Mouse (Mus musculus): ENCODE data around the gene Gas2l2. TPM values are rescaled to one million over a fixed set of nuclear protein-coding genes. Genes with fewer than 3 reads are reported as not detected.

Gas2l2 gene
- polyA plus RNA-seq, 1 experiment from 2014 or later: 0.39 TPM

GRCm38 (mm10) chr11:83409792-83410291, 19.4 kb downstream of the Gas2l2 start:
- Histone ChIP-seq H3K9me3 (no peaks in the 10 kb centered on the region), H3K4me1 (replicated peaks) (peaks cover 28% of the 10 kb centered on the region), H3K4me3 (peak overlapping the region; percentile 85), H3K27me3 (ENCODE audit: insufficient read depth, poor library complexity, severe bottlenecking) (peaks cover 23% of the 10 kb centered on the region), H3K36me3 (no peaks in the 10 kb centered on the region), H3K27ac (peak overlapping the region; percentile 93)
- whole genome bisulfite sequencing: under 1% methylated on average over 39 of the region's 40 CpGs
- peak; percentile 35 for DNase-seq (ENCODE audit: low spot score)

- peaks cover 6% of the 10 kb centered on the region for H3K36me3 ChIP-seq
- WGBS: 1% methylated on average over 41 of the region's 44 CpGs
- peaks cover 28% of the 10 kb centered on the region for H3K4me1 ChIP-seq (replicated peaks)
- peak; percentile 60 for DNase-seq (ENCODE audit: low spot score)
- H3K27ac ChIP-seq: peak within 1 kb of the TSS; percentile 93
- peak within 1 kb of the TSS; percentile 85 for H3K4me3 ChIP-seq
- no peaks in the 10 kb centered on the region for H3K9me3 ChIP-seq
- peaks cover 23% of the 10 kb centered on the region for H3K27me3 ChIP-seq (ENCODE audit: insufficient read depth, poor library complexity, severe bottlenecking)
Observed at GRCm38 (mm10) chr11:83409087-83409754, 20.0 kb downstream of the Gas2l2 start, which contains the start of gene Rasl10b. Gene Rasl10b (plus strand): TSS chr11:83409137.

GRCm38 (mm10) chr11:83408242-83408641, 21.0 kb downstream of the Gas2l2 start:
- 36% methylated on average over 8 of the region's 8 CpGs for WGBS
- no peak for DNase-seq (ENCODE audit: low spot score)
- peaks cover 28% of the 10 kb centered on the region for H3K4me1 ChIP-seq (replicated peaks)
- H3K4me3 ChIP-seq: no peak overlapping the region
- peaks cover 15% of the 10 kb centered on the region for H3K36me3 ChIP-seq
- H3K27ac ChIP-seq: no peak overlapping the region
- H3K9me3 ChIP-seq: no peaks in the 10 kb centered on the region
- H3K27me3 ChIP-seq (ENCODE audit: insufficient read depth, poor library complexity, severe bottlenecking): peaks cover 21% of the 10 kb centered on the region

GRCm38 (mm10) chr11:83406391-83406790, 22.9 kb downstream of the Gas2l2 start:
- H3K4me1 ChIP-seq (replicated peaks): peaks cover 24% of the 10 kb centered on the region
- no peak overlapping the region for H3K4me3 ChIP-seq
- no peaks in the 10 kb centered on the region for H3K9me3 ChIP-seq
- H3K27me3 ChIP-seq (ENCODE audit: insufficient read depth, poor library complexity, severe bottlenecking): peaks cover 7% of the 10 kb centered on the region; the same call in 1 of the 2 replicates
- peaks cover 32% of the 10 kb centered on the region for H3K36me3 ChIP-seq
- 70% methylated on average over 3 of the region's 3 CpGs for WGBS
- DNase-seq (ENCODE audit: low spot score): no peak
- H3K27ac ChIP-seq: no peak overlapping the region

- Histone ChIP-seq H3K27me3 (ENCODE audit: insufficient read depth, poor library complexity, severe bottlenecking) (no peaks in the 10 kb centered on the region), H3K4me1 (replicated peaks) (peaks cover 4% of the 10 kb centered on the region), H3K4me3 (no peak overlapping the region), H3K9me3 (no peaks in the 10 kb centered on the region), H3K27ac (no peak overlapping the region), H3K36me3 (peaks cover 54% of the 10 kb centered on the region)
- WGBS: 85% methylated on average over 7 of the region's 7 CpGs
- DNase-seq (ENCODE audit: low spot score): no peak
Observed at GRCm38 (mm10) chr11:83403787-83404186, 25.5 kb downstream of the Gas2l2 start.

GRCm38 (mm10) chr11:83398724-83399123, 30.5 kb downstream of the Gas2l2 start:
- Histone ChIP-seq H3K36me3 (peaks cover 75% of the 10 kb centered on the region), H3K27ac (no peak overlapping the region), H3K4me1 (replicated peaks) (peaks cover 18% of the 10 kb centered on the region), H3K27me3 (ENCODE audit: insufficient read depth, poor library complexity, severe bottlenecking) (no peaks in the 10 kb centered on the region), H3K4me3 (no peak overlapping the region), H3K9me3 (no peaks in the 10 kb centered on the region)
- 80% methylated on average over 5 of the region's 5 CpGs for whole genome bisulfite sequencing
- no peak for DNase-seq (ENCODE audit: low spot score)

- H3K27ac ChIP-seq: no peak overlapping the region
- H3K4me3 ChIP-seq: no peak overlapping the region
- WGBS: 89% methylated on average over 7 of the region's 7 CpGs
- H3K4me1 ChIP-seq (replicated peaks): peaks cover 18% of the 10 kb centered on the region
- H3K27me3 ChIP-seq (ENCODE audit: insufficient read depth, poor library complexity, severe bottlenecking): no peaks in the 10 kb centered on the region
- H3K9me3 ChIP-seq: no peaks in the 10 kb centered on the region
- DNase-seq (ENCODE audit: low spot score): no peak
- peaks cover 75% of the 10 kb centered on the region for H3K36me3 ChIP-seq
Observed at GRCm38 (mm10) chr11:83397626-83398025, 31.6 kb downstream of the Gas2l2 start.

- peaks cover 80% of the 10 kb centered on the region for H3K36me3 ChIP-seq
- WGBS: 30% methylated on average over 6 of the region's 6 CpGs
- peaks cover 18% of the 10 kb centered on the region for H3K4me1 ChIP-seq (replicated peaks)
- no peak overlapping the region for H3K4me3 ChIP-seq
- no peaks in the 10 kb centered on the region for H3K27me3 ChIP-seq (ENCODE audit: insufficient read depth, poor library complexity, severe bottlenecking)
- H3K9me3 ChIP-seq: no peaks in the 10 kb centered on the region
- H3K27ac ChIP-seq: no peak overlapping the region
- DNase-seq (ENCODE audit: low spot score): peak; percentile 35
Observed at GRCm38 (mm10) chr11:83394802-83395439, 34.3 kb downstream of the Gas2l2 start.

- 89% methylated on average over 4 of the region's 4 CpGs for WGBS
- peaks cover 18% of the 10 kb centered on the region for H3K4me1 ChIP-seq (replicated peaks)
- no peak for DNase-seq (ENCODE audit: low spot score)
- peaks cover 73% of the 10 kb centered on the region for H3K36me3 ChIP-seq
- no peaks in the 10 kb centered on the region for H3K27me3 ChIP-seq (ENCODE audit: insufficient read depth, poor library complexity, severe bottlenecking)
- H3K4me3 ChIP-seq: no peak overlapping the region
- no peak overlapping the region for H3K27ac ChIP-seq
- no peaks in the 10 kb centered on the region for H3K9me3 ChIP-seq
Observed at GRCm38 (mm10) chr11:83393062-83393461, 36.2 kb downstream of the Gas2l2 start.

- WGBS: 81% methylated on average over 1 of the region's 1 CpGs
- H3K9me3 ChIP-seq: no peaks in the 10 kb centered on the region
- H3K27ac ChIP-seq: no peak overlapping the region
- H3K4me3 ChIP-seq: no peak overlapping the region
- H3K36me3 ChIP-seq: peaks cover 25% of the 10 kb centered on the region
- no peak for DNase-seq (ENCODE audit: low spot score)
- no peaks in the 10 kb centered on the region for H3K27me3 ChIP-seq (ENCODE audit: insufficient read depth, poor library complexity, severe bottlenecking)
- peaks cover 15% of the 10 kb centered on the region for H3K4me1 ChIP-seq (replicated peaks)
Observed at GRCm38 (mm10) chr11:83383532-83383887, 45.7 kb downstream of the Gas2l2 start.

- DNase-seq (ENCODE audit: low spot score): no peak
- WGBS: 71% methylated on average over 9 of the region's 9 CpGs
- no peaks in the 10 kb centered on the region for H3K9me3 ChIP-seq
Observed at GRCm38 (mm10) chr11:83382876-83383531, 46.3 kb downstream of the Gas2l2 start.

GRCm38 (mm10) chr11:83379745-83380341, 49.4 kb downstream of the Gas2l2 start:
- Histone ChIP-seq H3K36me3 (peaks cover 51% of the 10 kb centered on the region), H3K27me3 (ENCODE audit: insufficient read depth, poor library complexity, severe bottlenecking) (no peaks in the 10 kb centered on the region), H3K9me3 (no peaks in the 10 kb centered on the region), H3K4me1 (replicated peaks) (peaks cover 15% of the 10 kb centered on the region), H3K4me3 (no peak overlapping the region), H3K27ac (no peak overlapping the region)
- DNase-seq (ENCODE audit: low spot score): no peak
- WGBS: 89% methylated on average over 7 of the region's 7 CpGs

More at GRCm38 (mm10) chr11:83382876-83383531, 46.3 kb downstream of the Gas2l2 start:
- Histone ChIP-seq H3K4me3 (no peak overlapping the region), H3K27ac (no peak overlapping the region), H3K36me3 (peaks cover 24% of the 10 kb centered on the region), H3K4me1 (replicated peaks) (peaks cover 15% of the 10 kb centered on the region), H3K27me3 (ENCODE audit: insufficient read depth, poor library complexity, severe bottlenecking) (no peaks in the 10 kb centered on the region)

All from hindbrain, embryonic 10.5 days (tissue).